Mouse (Mus musculus): ENCODE data around the gene Ap1g2.

Ap1g2 gene

GRCm38 (mm10) chr14:55105836-55106809, at the start of gene Ap1g2:
TSS of gene Ap1g2 (minus strand) at chr14:55106593.
- DNase-seq (ENCODE audit: extremely low spot score, low read depth, low spot score) = no peak

DNA sequence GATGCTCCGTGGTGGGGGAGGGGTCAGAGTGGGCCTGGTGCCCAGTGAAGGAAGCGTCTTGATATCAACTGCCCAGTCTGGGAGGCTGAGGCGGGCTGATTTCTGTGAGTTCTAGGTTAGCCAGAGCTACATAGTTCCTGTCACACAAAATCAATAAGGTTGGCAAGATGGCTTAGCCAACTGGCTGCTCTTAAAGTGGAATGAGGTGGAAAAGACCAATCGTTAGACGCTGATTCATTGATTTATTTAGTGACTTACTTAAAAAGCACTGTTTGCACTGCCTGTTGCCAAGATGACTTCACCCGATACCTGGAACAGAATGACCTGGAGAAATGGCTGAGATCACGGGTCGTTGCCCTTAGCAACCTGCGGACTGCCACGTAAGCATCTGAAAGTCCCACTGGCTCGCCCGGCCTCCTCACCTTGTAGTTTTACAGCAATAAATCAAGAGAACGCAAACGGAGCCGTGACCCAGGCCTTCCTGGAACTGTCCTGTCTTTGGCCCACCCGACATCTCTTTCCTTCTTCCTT, 46.6 kb upstream of the Ap1g2 start:
- no peak for DNase-seq (ENCODE audit: extremely low spot score, low read depth, low spot score)

DNA sequence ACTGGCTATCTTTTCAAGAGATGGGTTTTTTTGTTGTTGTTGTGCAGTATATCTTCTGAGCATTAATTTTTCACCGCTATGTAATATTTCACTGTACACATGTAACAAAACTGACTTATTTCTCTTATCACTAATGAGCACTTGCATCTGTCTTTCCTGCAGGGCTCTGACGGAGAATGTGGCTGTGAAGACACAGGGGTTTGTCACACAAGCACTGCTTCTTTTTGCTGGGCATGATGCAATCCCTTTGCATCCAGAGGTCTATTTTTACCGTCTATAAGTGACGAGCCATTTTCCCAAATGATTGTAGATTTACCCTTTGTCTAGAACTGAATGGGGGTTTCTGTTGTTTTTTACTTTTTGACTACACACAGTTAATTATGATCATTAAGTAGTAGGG, 45.8 kb upstream of the Ap1g2 start:
- no peak for DNase-seq (ENCODE audit: extremely low spot score, low read depth, low spot score)

DNA sequence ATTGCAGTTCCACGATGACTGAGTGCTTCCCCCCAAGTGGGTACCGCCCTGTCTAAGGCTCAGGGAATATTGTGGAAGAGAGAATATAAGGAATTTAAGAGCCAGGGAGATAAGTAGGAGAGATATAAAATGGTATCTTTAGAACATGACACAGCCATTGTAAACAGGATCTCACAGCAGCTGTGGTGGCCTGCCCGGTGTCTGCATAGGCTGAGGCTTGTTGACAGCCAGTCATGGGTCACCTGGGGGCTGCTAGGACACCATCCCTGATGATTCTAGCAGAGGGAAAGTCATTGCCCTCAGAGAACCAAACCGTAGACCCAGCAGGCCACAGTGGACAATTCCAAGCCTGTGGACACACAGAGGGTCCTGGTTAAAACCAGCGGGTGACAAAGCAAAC, 44.6 kb upstream of the Ap1g2 start:
- no peak for DNase-seq (ENCODE audit: extremely low spot score, low read depth, low spot score)

GRCm38 (mm10) chr14:55149041-55149440, 42.6 kb upstream of the Ap1g2 start:
- DNase-seq (ENCODE audit: extremely low spot score, low read depth, low spot score) = no peak

GRCm38 (mm10) chr14:55148363-55148915, 42.0 kb upstream of the Ap1g2 start:
- DNase-seq (ENCODE audit: extremely low spot score, low read depth, low spot score) = peak; percentile 22

- DNase-seq (ENCODE audit: extremely low spot score, low read depth, low spot score) = no peak
Observed at GRCm38 (mm10) chr14:55146829-55147401, 40.5 kb upstream of the Ap1g2 start.

DNA sequence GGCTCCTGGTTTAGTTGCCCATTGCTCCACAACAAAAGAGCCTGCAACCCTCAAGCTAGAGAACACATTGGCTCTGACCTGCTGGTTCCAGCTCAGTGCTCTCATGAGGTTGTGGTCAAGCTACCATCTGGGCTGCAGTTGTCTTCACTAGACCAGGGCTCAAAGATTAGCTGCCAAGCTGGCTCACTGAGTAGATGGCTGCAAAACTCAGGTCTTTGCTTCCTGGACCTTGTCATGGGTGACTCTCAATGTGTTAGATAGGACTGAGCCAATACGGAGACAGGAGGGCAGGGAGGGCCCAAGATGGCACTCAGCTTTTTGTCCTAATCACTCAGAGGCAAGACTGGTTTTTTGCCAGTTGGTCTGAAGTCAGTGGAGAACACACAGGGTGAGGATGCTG, 39.9 kb upstream of the Ap1g2 start:
- DNase-seq (ENCODE audit: extremely low spot score, low read depth, low spot score) = no peak

DNA sequence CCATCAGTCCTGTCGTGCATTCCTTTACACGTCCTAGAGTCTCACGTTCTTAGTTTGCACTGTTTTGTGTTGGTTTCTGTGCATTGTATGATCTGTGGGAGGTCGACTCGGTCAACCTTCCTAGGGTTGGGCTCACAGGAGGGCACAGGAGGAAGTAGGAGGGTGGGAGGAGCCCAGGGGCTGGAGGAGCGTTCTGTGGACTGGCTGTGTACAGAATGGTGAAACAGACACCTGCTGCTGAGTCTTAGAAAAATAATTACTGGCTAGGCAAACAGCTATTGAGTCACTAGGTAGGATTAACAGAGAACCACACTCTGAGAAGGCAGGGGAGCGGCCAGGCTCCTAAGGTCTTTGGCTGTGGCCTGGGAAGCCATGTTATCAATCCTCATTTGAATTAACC, 32.9 kb upstream of the Ap1g2 start:
- DNase-seq (ENCODE audit: extremely low spot score, low read depth, low spot score) = no peak

- no peak for DNase-seq (ENCODE audit: extremely low spot score, low read depth, low spot score)
Observed at GRCm38 (mm10) chr14:55135676-55136075, 29.3 kb upstream of the Ap1g2 start.

DNA sequence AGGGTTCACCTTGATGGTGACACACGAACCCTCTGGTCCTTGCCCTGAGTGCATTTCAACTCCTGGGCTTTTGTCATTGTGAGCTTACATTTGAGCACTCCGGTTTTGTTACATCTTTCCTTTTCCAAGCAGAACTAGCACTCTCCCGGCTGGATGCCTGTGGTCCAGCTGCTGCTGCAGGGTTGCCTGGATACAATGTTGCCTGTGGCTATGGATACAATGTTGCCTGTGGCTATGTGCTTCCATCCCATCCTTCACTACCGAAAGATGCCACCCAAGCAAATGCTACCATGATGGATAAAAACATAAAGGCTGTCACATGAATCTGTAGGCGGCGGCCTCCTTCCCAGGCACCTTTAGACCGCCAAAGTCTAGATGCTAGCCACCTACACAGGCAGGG, 20.1 kb upstream of the Ap1g2 start:
- no peak for DNase-seq (ENCODE audit: extremely low spot score, low read depth, low spot score)

DNA sequence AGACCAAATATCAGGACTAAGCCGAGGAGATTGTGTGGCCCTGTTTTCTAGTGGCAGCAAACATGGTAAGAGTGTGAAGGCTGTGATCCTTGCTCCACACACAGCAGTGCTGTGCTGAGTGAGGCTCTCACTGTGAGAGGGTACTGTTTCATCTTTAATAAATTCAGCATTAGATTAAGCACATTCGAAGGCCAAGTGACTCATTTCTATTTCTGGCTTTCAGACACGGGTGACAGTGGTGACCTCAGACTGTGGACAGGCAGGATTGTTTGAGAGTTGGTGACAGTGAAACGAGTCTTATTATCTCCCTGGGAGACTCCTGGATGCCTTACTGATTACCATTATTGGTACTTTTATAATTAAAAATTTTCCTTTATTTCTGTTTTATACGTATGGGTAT, 19.3 kb upstream of the Ap1g2 start:
- DNase-seq (ENCODE audit: extremely low spot score, low read depth, low spot score) = no peak

- no peak for DNase-seq (ENCODE audit: extremely low spot score, low read depth, low spot score)
Observed at GRCm38 (mm10) chr14:55122359-55122758, 16.0 kb upstream of the Ap1g2 start.

DNA sequence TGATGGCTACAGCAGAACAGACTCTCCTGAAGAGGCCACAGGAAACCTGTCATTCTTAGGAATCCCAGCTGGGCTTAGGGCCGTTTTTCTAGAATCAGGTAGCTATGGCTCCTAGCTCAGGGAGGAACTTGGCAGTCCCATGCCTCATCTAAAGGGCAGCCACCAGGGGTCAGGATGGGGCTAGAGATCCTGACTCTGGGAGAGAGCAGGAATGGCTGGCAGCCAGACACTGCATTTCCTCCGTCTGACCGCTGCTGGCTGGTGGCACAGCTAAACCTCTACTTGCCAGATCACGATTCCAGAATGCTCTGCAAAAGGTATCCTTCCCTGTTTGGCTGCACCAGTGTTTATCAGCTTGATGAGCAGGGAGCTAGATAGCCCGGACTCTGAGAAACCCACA, 15.6 kb upstream of the Ap1g2 start:
- DNase-seq (ENCODE audit: extremely low spot score, low read depth, low spot score) = no peak

- DNase-seq (ENCODE audit: extremely low spot score, low read depth, low spot score) = no peak
Observed at GRCm38 (mm10) chr14:55119421-55120134, 13.2 kb upstream of the Ap1g2 start.

GRCm38 (mm10) chr14:55118852-55119251, 12.5 kb upstream of the Ap1g2 start:
- DNase-seq (ENCODE audit: extremely low spot score, low read depth, low spot score) = no peak

GRCm38 (mm10) chr14:55116425-55117200, 10.2 kb upstream of the Ap1g2 start, which contains the start of gene Jph4:
TSS of gene Jph4 (minus strand) at chr14:55116935.
- no peak for DNase-seq (ENCODE audit: extremely low spot score, low read depth, low spot score)

DNA sequence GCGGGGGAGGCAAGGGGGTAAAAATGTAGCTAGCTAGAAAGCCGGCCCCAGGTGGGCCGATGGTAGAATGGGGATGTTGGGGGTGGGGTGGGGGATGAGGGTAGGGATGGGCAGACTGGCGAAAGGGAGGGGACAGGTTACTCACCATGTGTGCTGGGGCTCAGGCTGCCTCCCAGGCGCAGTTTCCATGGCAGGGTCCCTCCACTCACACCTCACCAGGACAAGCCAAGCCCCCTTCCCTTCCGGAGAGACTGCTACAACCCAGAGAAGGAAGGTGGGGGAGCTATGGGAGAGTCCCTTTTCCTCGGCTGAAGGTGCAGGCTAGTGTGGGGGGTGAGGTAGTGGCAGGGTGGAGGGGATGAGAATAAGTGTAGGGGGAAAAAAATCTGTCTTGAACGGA, 9.5 kb upstream of the Ap1g2 start:
- no peak for DNase-seq (ENCODE audit: extremely low spot score, low read depth, low spot score)

GRCm38 (mm10) chr14:55114759-55115701, 8.6 kb upstream of the Ap1g2 start:
- no peak for DNase-seq (ENCODE audit: extremely low spot score, low read depth, low spot score)
